Mouse (Mus musculus) adrenal gland, adult 18-20 months (tissue): ENCODE data around the gene Ch25h. TPM values are rescaled to one million over a fixed set of nuclear protein-coding genes. Genes with fewer than 3 reads are reported as not detected.

Experiments
- DNase-seq, 2 experiments: peaks; one replicate each; pipeline ENCODE4 v3.0.0; 2021 to 2022; ENCODE audit warnings: low spot score in 2 of 2
- long read RNA-seq, 2 experiments: library from polyadenylated mRNA; stranded (forward); transcript quantifications; one replicate each; pipeline ENCODE4 v2.0.0; 2021
- total RNA-seq, 2 experiments: library from RNA; stranded (reverse); gene quantifications; 1 replicate in 1 of 2; 2 replicates in 1 of 2; pipeline ENCODE4 v1.2.3; 2021

Ch25h gene
- 1 to 10 TPM in 1 of 2 experiments, under 1 TPM in 1; 0.60 to 1.7 TPM for total RNA-seq
- long read RNA-seq, experiment 1, partial matches to known transcripts = 0 of 1 reads
- long read RNA-seq, experiment 1, other reads (novel, unspliced or antisense) = 0 of 1 reads
- long read RNA-seq, experiment 2, partial matches to known transcripts = 0 of 1 reads
- long read RNA-seq, experiment 2, other reads (novel, unspliced or antisense) = 0 of 1 reads

GRCm38 (mm10) chr19:34474991-34475971, at the start of gene Ch25h:
Ch25h (minus strand) TSS chr19:34475164.
- peak; percentile 37 to 45 for DNase-seq

- DNase-seq = no peak
These were observed 49.7 kb upstream of the Ch25h start for GRCm38 (mm10) chr19:34524646-34525045.

GRCm38 (mm10) chr19:34523106-34523725, 48.3 kb upstream of the Ch25h start:
- no peak for DNase-seq

GRCm38 (mm10) chr19:34521978-34522377, 47.0 kb upstream of the Ch25h start:
- no peak for DNase-seq

- DNase-seq = no peak
These were observed 46.4 kb upstream of the Ch25h start for GRCm38 (mm10) chr19:34521361-34521760.

GRCm38 (mm10) chr19:34520051-34520450, 45.1 kb upstream of the Ch25h start:
- no peak for DNase-seq

- DNase-seq = no peak
These were observed 44.7 kb upstream of the Ch25h start for GRCm38 (mm10) chr19:34519646-34520045.

- DNase-seq = no peak
These were observed 43.8 kb upstream of the Ch25h start for GRCm38 (mm10) chr19:34518786-34519185.

GRCm38 (mm10) chr19:34517812-34518594, 43.0 kb upstream of the Ch25h start:
- peak in 1 of 2 experiments; percentile 54 for DNase-seq

- DNase-seq = no peak
These were observed 42.2 kb upstream of the Ch25h start for GRCm38 (mm10) chr19:34517197-34517596.

- DNase-seq = no peak
These were observed 41.4 kb upstream of the Ch25h start for GRCm38 (mm10) chr19:34516346-34516745.

- DNase-seq = no peak
These were observed 40.7 kb upstream of the Ch25h start for GRCm38 (mm10) chr19:34515681-34516080.

- DNase-seq = no peak
These were observed 36.6 kb upstream of the Ch25h start for GRCm38 (mm10) chr19:34511528-34511927.

GRCm38 (mm10) chr19:34510717-34511116, 35.8 kb upstream of the Ch25h start:
- no peak for DNase-seq

- DNase-seq = no peak
These were observed 30.3 kb upstream of the Ch25h start for GRCm38 (mm10) chr19:34505161-34505721.

GRCm38 (mm10) chr19:34500763-34501162, 25.8 kb upstream of the Ch25h start:
- peak; percentile 57 to 72 for DNase-seq

- no peak for DNase-seq
These were observed 21.4 kb upstream of the Ch25h start for GRCm38 (mm10) chr19:34496353-34496752.

- DNase-seq = no peak
These were observed 18.9 kb upstream of the Ch25h start for GRCm38 (mm10) chr19:34493859-34494258.

- peak; percentile 39 to 51 for DNase-seq
These were observed 8.6 kb upstream of the Ch25h start for GRCm38 (mm10) chr19:34483547-34483946.

GRCm38 (mm10) chr19:34474228-34474990, 555 bp downstream of the Ch25h start:
- peak; percentile 14 to 20 for DNase-seq
